In the genomic region with DNA sequence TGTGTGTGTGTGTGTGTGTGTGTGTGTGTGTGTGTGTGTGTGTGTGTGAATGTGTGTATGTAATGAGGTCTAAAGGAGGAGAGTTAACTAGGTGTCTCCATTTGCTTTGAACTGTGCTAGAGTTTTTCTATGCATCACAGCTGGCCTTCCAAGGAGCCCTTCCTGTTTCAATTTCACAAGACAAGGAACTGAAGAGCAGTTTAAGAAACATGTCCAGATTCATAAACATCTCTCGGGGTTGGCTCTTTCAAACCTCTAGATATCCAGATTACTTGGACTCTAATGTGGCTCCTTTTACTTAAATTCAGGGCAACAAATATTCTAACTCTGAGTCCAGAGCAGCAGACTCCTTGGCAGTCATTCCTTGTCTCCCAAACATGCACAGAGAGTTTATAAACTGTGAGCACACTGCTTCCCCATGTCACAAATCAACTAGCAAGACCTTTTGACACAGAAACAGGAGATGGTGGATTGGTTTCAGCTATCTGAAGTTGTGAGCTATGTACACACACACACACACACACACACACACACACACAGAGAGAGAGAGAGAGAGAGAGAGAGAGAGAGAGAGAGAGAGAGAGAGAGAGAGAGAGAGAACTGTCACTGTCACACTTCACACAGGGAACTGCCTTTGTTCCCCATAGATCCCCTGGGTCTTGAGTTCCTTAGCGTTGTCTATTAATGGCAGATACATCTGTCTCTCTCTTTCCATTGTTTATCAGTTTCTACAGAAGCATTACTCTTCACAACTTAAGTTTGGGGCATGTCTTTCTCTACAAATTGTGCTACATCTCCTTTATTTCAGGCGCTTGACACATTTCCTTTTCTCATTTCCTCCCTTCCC, we compare ENCODE assay signal across 17 mouse cellular contexts.
DNase-seq lines count a peak whose midpoint lies in the region; ATAC-seq and TF ChIP-seq lines count a peak whose summit lies in the region.
"Had no signal": no experiment of that assay in that cellular context is flagged by ENCODE, and none has a peak within 500 bp of the region (broad histone marks: within the 10 kb centered on the region; RNA-seq: fewer than 3 reads in every experiment).

No protein-coding gene starts in this region.

- no peak for TF ChIP-seq EP300 in stomach, postnatal 0 days (optimal IDR thresholded peaks at IDR 0.05)

- TF ChIP-seq POLR2A in spleen, adult 2 months (IDR thresholded peaks at IDR 0.05; ENCODE audit: low read depth, low read length), result no peak

- no peak overlapping the region for H3K9ac ChIP-seq in stomach, postnatal 0 days (ENCODE audit: low read length)
- no peak overlapping the region for H3K9ac ChIP-seq in forebrain, embryonic 16.5 days (replicated peaks; ENCODE audit: low read depth, low read length)
- H3K9ac ChIP-seq: embryonic facial prominence, embryonic 12.5 days; forebrain, embryonic 12.5 days; liver, embryonic 14.5 days had no signal

- no peak overlapping the region for H3K4me2 ChIP-seq in stomach, postnatal 0 days (replicated peaks; ENCODE audit: low read depth)
- no peak overlapping the region for H3K4me2 ChIP-seq in forebrain, embryonic 16.5 days (ENCODE audit: low read length)
- H3K4me2 ChIP-seq: embryonic facial prominence, embryonic 12.5 days; forebrain, embryonic 12.5 days; midbrain, embryonic 11.5 days had no signal

- no peak for ATAC-seq in stomach, postnatal 0 days (ENCODE audit: low FRiP score, low TSS enrichment)
- ATAC-seq in forebrain, embryonic 16.5 days, result no peak

- peak overlapping the region; percentile 22; the same call in 1 of the 2 replicates for H3K27ac ChIP-seq in spleen, adult 2 months (ENCODE audit: insufficient read depth, low read length)
- peak overlapping the region; percentile 63 for H3K27ac ChIP-seq in brown adipose tissue, adult 24 weeks (replicated peaks; ENCODE audit: low read depth, low read length)
- H3K27ac ChIP-seq in stomach, postnatal 0 days (replicated peaks), result peak overlapping the region; percentile 46; the same call in 1 of the 2 replicates
- H3K27ac ChIP-seq in forebrain, embryonic 16.5 days (ENCODE audit: low read length), result no peak overlapping the region
- H3K27ac ChIP-seq: embryonic facial prominence, embryonic 12.5 days; forebrain, embryonic 12.5 days; heart, adult 2 months; liver, embryonic 14.5 days had no signal

- no peak overlapping the region for H3K4me3 ChIP-seq in spleen, adult 2 months (ENCODE audit: extremely low read depth, insufficient read depth, insufficient read length)
- H3K4me3 ChIP-seq in brown adipose tissue, adult 24 weeks (ENCODE audit: insufficient read depth, low read depth, low read length), result no peak overlapping the region
- H3K4me3 ChIP-seq in stomach, postnatal 0 days (ENCODE audit: low read depth, low read length), result no peak overlapping the region
- no peak overlapping the region for H3K4me3 ChIP-seq in forebrain, embryonic 16.5 days (replicated peaks; ENCODE audit: low read length)
- H3K4me3 ChIP-seq: embryonic facial prominence, embryonic 12.5 days; forebrain, embryonic 12.5 days; heart, adult 2 months had no signal

- H3K9me3 ChIP-seq in stomach, postnatal 0 days (ENCODE audit: control insufficient read depth, low read length), result no peaks in the 10 kb centered on the region
- no peaks in the 10 kb centered on the region for H3K9me3 ChIP-seq in forebrain, embryonic 16.5 days (ENCODE audit: control insufficient read depth, low read length)
- H3K9me3 ChIP-seq: embryonic facial prominence, embryonic 12.5 days; forebrain, embryonic 12.5 days had no signal

- TF ChIP-seq CTCF in spleen, adult 2 months (IDR thresholded peaks at IDR 0.05; ENCODE audit: extremely low read depth, insufficient read depth, insufficient read length, insufficient replicate concordance), result no peak
- no peak for TF ChIP-seq CTCF in stomach, postnatal 0 days (IDR thresholded peaks at IDR 0.05; ENCODE audit: low read depth)

- H3K4me1 ChIP-seq in spleen, adult 2 months (ENCODE audit: control insufficient read depth, insufficient read depth, insufficient read length), result peaks cover 6% of the 10 kb centered on the region; the same call in 1 of the 2 replicates
- H3K4me1 ChIP-seq in brown adipose tissue, adult 24 weeks (ENCODE audit: control insufficient read depth, insufficient read depth, insufficient read length, low read length), result no peaks in the 10 kb centered on the region
- H3K4me1 ChIP-seq in stomach, postnatal 0 days (replicated peaks; ENCODE audit: control insufficient read depth, insufficient read depth), result no peaks in the 10 kb centered on the region
- H3K4me1 ChIP-seq in forebrain, embryonic 16.5 days (replicated peaks; ENCODE audit: control insufficient read depth, insufficient read depth, low read length), result peaks cover 6% of the 10 kb centered on the region
- H3K4me1 ChIP-seq: embryonic facial prominence, embryonic 12.5 days had no signal

- no peaks in the 10 kb centered on the region for H3K27me3 ChIP-seq in spleen, adult 2 months (ENCODE audit: control insufficient read depth, insufficient read depth, low read length)
- H3K27me3 ChIP-seq in stomach, postnatal 0 days (ENCODE audit: control insufficient read depth, insufficient read depth, low read length), result no peaks in the 10 kb centered on the region
- no peaks in the 10 kb centered on the region for H3K27me3 ChIP-seq in forebrain, embryonic 16.5 days (replicated peaks; ENCODE audit: control insufficient read depth, insufficient read depth, low read length)
- H3K27me3 ChIP-seq: embryonic facial prominence, embryonic 12.5 days; forebrain, embryonic 12.5 days had no signal

- WGBS in spleen, adult 2 months, result 26% methylated on average over 3 of the region's 3 CpGs
- WGBS in stomach, postnatal 0 days, result 51% methylated on average over 3 of the region's 3 CpGs
- WGBS in forebrain, embryonic 16.5 days, result 75% methylated on average over 3 of the region's 3 CpGs

- DNase-seq in spleen, adult 2 months (ENCODE audit: low read depth in 1 of 2, low spot score in 2 of 2), result no peak
- DNase-seq in spleen, postnatal 14 days (ENCODE audit: low spot score in 2 of 2), result no peak
- peak; percentile 24 for DNase-seq in lung, postnatal 36 days
- DNase-seq in stomach, postnatal 0 days (ENCODE audit: low spot score), result no peak
- DNase-seq in left cerebral cortex, adult 18-20 months (ENCODE audit: low spot score in 2 of 2), result no peak
- no peak for DNase-seq in thymus, postnatal 25 days
- DNase-seq: adrenal gland, postnatal 10 days; cerebellum, postnatal 25 days; heart, adult 2 months; kidney, postnatal 10 days; thymus, postnatal 36 days had no signal

- no peaks in the 10 kb centered on the region for H3K36me3 ChIP-seq in spleen, adult 2 months (ENCODE audit: control insufficient read depth, insufficient read depth, low read length)
- no peaks in the 10 kb centered on the region for H3K36me3 ChIP-seq in stomach, postnatal 0 days (ENCODE audit: control insufficient read depth, insufficient read depth, low read length)
- no peaks in the 10 kb centered on the region for H3K36me3 ChIP-seq in forebrain, embryonic 16.5 days (ENCODE audit: control insufficient read depth, insufficient read depth)
- H3K36me3 ChIP-seq: forebrain, embryonic 12.5 days had no signal
